Mouse (Mus musculus): Measurements from ENCODE around the gene Lzts3. TPM values are rescaled to one million over a fixed set of nuclear protein-coding genes. Genes with fewer than 3 reads are reported as not detected.

Lzts3 gene
- total and polyA plus RNA-seq, 3 experiments, result 1.9 to 4.5 TPM; not detected in 1

DNA sequence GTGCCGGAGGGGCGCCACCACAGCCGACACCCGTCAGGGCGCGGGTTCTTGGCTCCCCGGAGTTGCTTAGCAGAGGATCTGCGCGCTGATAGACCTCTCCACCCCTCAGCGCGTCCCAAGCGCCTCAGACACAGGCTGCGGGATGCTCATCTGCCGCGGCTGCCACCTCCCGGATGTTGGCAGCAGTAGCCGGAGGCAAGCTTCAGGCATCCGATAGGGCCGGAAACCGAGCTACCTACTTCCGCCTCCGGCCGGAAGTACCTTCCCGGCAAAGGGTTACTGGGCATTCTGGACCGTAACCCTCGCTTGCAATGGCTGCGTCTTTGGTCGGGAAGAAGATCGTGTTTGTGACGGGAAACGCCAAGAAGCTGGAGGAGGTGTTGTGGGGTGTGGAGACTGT, 25.0 kb upstream of the Lzts3 start, which contains the start of gene Itpa (continued):
- TF ChIP-seq ZC3H11A (IDR thresholded peaks at IDR 0.05; ENCODE audit: low read depth, low read length), result no peak
- no peak for TF ChIP-seq GABPA (IDR thresholded peaks at IDR 0.05; ENCODE audit: low read depth, low read length)
- TF ChIP-seq E2F4 (IDR thresholded peaks at IDR 0.05; ENCODE audit: borderline replicate concordance, low read depth, low read length), result no peak
- TF ChIP-seq RCOR1 (IDR thresholded peaks at IDR 0.05; ENCODE audit: low read depth, low read length), result peak; percentile 50; the same call in 1 of the 2 replicates
- TF ChIP-seq NELFE (IDR thresholded peaks at IDR 0.05; ENCODE audit: low read depth, low read length), result peak; percentile 91
- peak; percentile 86 for TF ChIP-seq ELF1 (IDR thresholded peaks at IDR 0.05; ENCODE audit: low read depth, low read length)
- peak; percentile 80 for TF ChIP-seq POLR2AphosphoS2 (IDR thresholded peaks at IDR 0.05; ENCODE audit: low read length)
- TF ChIP-seq NRF1 (IDR thresholded peaks at IDR 0.05; ENCODE audit: insufficient read depth, low read depth, low read length, poor library complexity, severe bottlenecking), result no peak
- TF ChIP-seq ZKSCAN1 (IDR thresholded peaks at IDR 0.05; ENCODE audit: low read depth, low read length), result no peak

DNA sequence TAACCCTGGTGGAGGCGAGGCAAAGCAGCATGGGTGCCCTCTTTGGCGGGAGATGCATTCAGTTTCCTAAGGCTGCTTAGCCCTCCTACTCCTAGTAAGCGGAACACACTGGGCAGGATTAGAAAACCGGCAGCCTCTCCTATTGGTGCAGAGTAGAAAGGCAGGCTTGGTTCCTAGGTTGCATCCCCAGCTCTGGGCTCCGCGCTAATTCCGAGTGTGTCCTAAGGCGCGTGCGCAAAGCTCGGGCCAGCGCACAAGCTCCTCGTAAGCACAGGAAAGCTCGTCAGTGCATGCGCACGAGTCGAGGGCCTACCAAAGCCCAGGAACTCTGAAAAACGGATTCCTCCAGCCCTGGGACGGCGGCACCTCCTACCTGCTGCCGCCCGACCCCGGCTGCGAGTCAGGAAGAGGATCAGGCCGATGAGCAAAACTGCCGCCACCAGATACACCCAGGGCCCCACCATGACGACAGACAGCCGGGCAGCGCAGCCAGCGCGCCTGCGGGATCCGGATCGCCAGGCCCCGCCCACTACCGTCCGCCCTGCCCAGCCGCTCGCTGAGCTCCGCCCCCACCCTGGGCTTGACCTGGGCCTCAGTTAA, 21.6 kb upstream of the Lzts3 start, which contains the start of gene Ddrgk1:
Ddrgk1 (minus strand) TSS at position 558 of the 600 bp plus-strand sequence.
- Histone ChIP-seq H3K4me1 (ENCODE audit: control insufficient read depth in 1 of 2, insufficient read depth in 2 of 2, low read length in 2 of 2) (peaks cover 2 to 20% of the 10 kb centered on the region in 2 experiments), H3K79me2 (ENCODE audit: control insufficient read depth, insufficient read depth, low read length, poor library complexity) (peaks cover 24% of the 10 kb centered on the region), H3K9ac (ENCODE audit: control insufficient read depth, low read depth, low read length, poor library complexity, severe bottlenecking) (peak within 1 kb of the TSS; percentile 94), H3K27me3 (ENCODE audit: control insufficient read depth in 1 of 2, insufficient read depth in 2 of 2, low read length in 2 of 2) (no peaks in the 10 kb centered on the region), H3K36me3 (ENCODE audit: control insufficient read depth in 1 of 2, insufficient read depth in 2 of 2, low read length in 2 of 2) (peaks cover 3 to 24% of the 10 kb centered on the region in 2 experiments; a peak in 3 of 4 replicates), H3K27ac (ENCODE audit: control insufficient read depth, low read depth, low read length) (peak within 1 kb of the TSS; percentile 97), H3K9me3 (replicated peaks; ENCODE audit: insufficient read depth, low read length) (no peaks in the 10 kb centered on the region), H3K4me3 (ENCODE audit: control insufficient read depth in 1 of 2, insufficient read depth in 1 of 2, low read depth in 2 of 2, low read length in 2 of 2) (peak within 1 kb of the TSS; percentile 72 to 73)
- peak; percentile 99 for DNase-seq (ENCODE audit: low read depth, low spot score)
- peak; percentile 86 for TF ChIP-seq NRF1 (IDR thresholded peaks at IDR 0.05; ENCODE audit: insufficient read depth, low read depth, low read length, poor library complexity, severe bottlenecking)
- TF ChIP-seq MXI1 (IDR thresholded peaks at IDR 0.05; ENCODE audit: low read depth, low read length), result peak; percentile 64; the same call in 1 of the 2 replicates
- no peak for TF ChIP-seq EP300 (IDR thresholded peaks at IDR 0.05; ENCODE audit: low read depth in 1 of 2, low read length in 2 of 2)
- no peak for TF ChIP-seq KAT2A (conservative IDR thresholded peaks at IDR 0.05; ENCODE audit: low read depth, low read length)
- no peak for TF ChIP-seq ZC3H11A (IDR thresholded peaks at IDR 0.05; ENCODE audit: low read depth, low read length)
- no peak for TF ChIP-seq MAFK (IDR thresholded peaks at IDR 0.05; ENCODE audit: borderline replicate concordance, low read depth, low read length)
- no peak for TF ChIP-seq ZNF384 (IDR thresholded peaks at IDR 0.05; ENCODE audit: low read depth, low read length)
- TF ChIP-seq MAX (IDR thresholded peaks at IDR 0.05; ENCODE audit: low read length), result peak; percentile 90
- peak; percentile 5; the same call in 1 of the 2 replicates for TF ChIP-seq ETS1 (IDR thresholded peaks at IDR 0.05; ENCODE audit: low read depth, low read length)
- TF ChIP-seq NELFE (IDR thresholded peaks at IDR 0.05; ENCODE audit: low read depth, low read length), result peak; percentile 97
- no peak for TF ChIP-seq CTCF (IDR thresholded peaks at IDR 0.05 in 2 of 3, conservative IDR thresholded peaks at IDR 0.05 in 1 of 3; ENCODE audit: control insufficient read depth in 1 of 3, insufficient read depth in 1 of 3, low read depth in 2 of 3, low read length in 3 of 3, poor library complexity in 1 of 3, severe bottlenecking in 1 of 3)
- TF ChIP-seq ZKSCAN1 (IDR thresholded peaks at IDR 0.05; ENCODE audit: low read depth, low read length), result no peak
- TF ChIP-seq CHD1 (IDR thresholded peaks at IDR 0.05; ENCODE audit: low read depth, low read length), result no peak
- peak; percentile 88 for TF ChIP-seq POLR2AphosphoS2 (IDR thresholded peaks at IDR 0.05; ENCODE audit: low read length)
- no peak for TF ChIP-seq TCF12 (IDR thresholded peaks at IDR 0.05; ENCODE audit: low read depth, low read length)
- no peak for TF ChIP-seq RAD21 (IDR thresholded peaks at IDR 0.05; ENCODE audit: low read depth, low read length)
- no peak for TF ChIP-seq JUND (IDR thresholded peaks at IDR 0.05; ENCODE audit: low read depth, low read length)
- TF ChIP-seq CHD2 (IDR thresholded peaks at IDR 0.05; ENCODE audit: low read length), result no peak
- no peak for TF ChIP-seq MYB (IDR thresholded peaks at IDR 0.05; ENCODE audit: low read depth, low read length)
- TF ChIP-seq BHLHE40 (IDR thresholded peaks at IDR 0.05; ENCODE audit: borderline replicate concordance, low read depth, low read length), result no peak
- peak; percentile 86 for TF ChIP-seq ZMIZ1 (IDR thresholded peaks at IDR 0.05; ENCODE audit: low read depth, low read length)
- peak; percentile 80 for TF ChIP-seq HCFC1 (IDR thresholded peaks at IDR 0.05; ENCODE audit: low read depth, low read length)
- no peak for TF ChIP-seq SMC3 (IDR thresholded peaks at IDR 0.05; ENCODE audit: low read depth, low read length)
- no peak for TF ChIP-seq MEF2A (IDR thresholded peaks at IDR 0.05; ENCODE audit: extremely low read depth, insufficient replicate concordance, low read depth, low read length, poor library complexity, severe bottlenecking)
- no peak for TF ChIP-seq TAL1 (IDR thresholded peaks at IDR 0.05; ENCODE audit: low read length)
- TF ChIP-seq SIN3A (IDR thresholded peaks at IDR 0.05; ENCODE audit: low read length), result peak; percentile 76; the same call in 1 of the 2 replicates
- TF ChIP-seq MYC (IDR thresholded peaks at IDR 0.05; ENCODE audit: low read depth, low read length), result peak; percentile 63; the same call in 1 of the 2 replicates
- TF ChIP-seq RCOR1 (IDR thresholded peaks at IDR 0.05; ENCODE audit: low read depth, low read length), result no peak
- no peak for TF ChIP-seq GABPA (IDR thresholded peaks at IDR 0.05; ENCODE audit: low read depth, low read length)
- TF ChIP-seq POLR2AphosphoS5 (IDR thresholded peaks at IDR 0.05; ENCODE audit: borderline replicate concordance, low read depth, low read length), result 0 out of 2 replicates have a peak, but pooled peaks have one; percentile 19
- peak; percentile 31; the same call in 1 of the 2 replicates for TF ChIP-seq TBP (IDR thresholded peaks at IDR 0.05; ENCODE audit: low read depth, low read length)
